Mouse (Mus musculus) neural tube, embryonic 13.5 days (tissue): ENCODE results near the gene Ifitm1. TPM values are rescaled to one million over a fixed set of nuclear protein-coding genes. Genes with fewer than 3 reads are reported as not detected.
"Not testable (repeated sequence)": the region's sequence is repeated elsewhere in the genome, so short reads cannot be mapped to it uniquely, and the experiment has no call there.

Experiments
- ATAC-seq: fragments of 200-750 bp; cut with Nextera tagmentation; 2 replicates; pipeline ENCODE4 v1.8.0; 2017; ENCODE audit warnings: low read depth, mild to moderate bottlenecking, moderate TSS enrichment, moderate library complexity
- H3K27ac ChIP-seq: fragments of 300-500 bp; sonication (generic); replicated peaks from 2 replicates; pipeline ENCODE4 v1.5.1; 2015; ENCODE audit warnings: moderate library complexity, mild to moderate bottlenecking, inconsistent platforms
- H3K27me3 ChIP-seq: fragments of 300-500 bp; sonication (generic); 2 replicates; pipeline ENCODE4 v1.6.1; 2015; ENCODE audit warnings: mild to moderate bottlenecking, inconsistent platforms
- H3K36me3 ChIP-seq: fragments of 300-500 bp; sonication (generic); 2 replicates; pipeline ENCODE4 v1.6.1; 2015; ENCODE audit warnings: mild to moderate bottlenecking, inconsistent platforms
- H3K4me1 ChIP-seq: fragments of 300-500 bp; sonication (generic); replicated peaks from 2 replicates; pipeline ENCODE4 v1.6.1; 2015; ENCODE audit warnings: inconsistent platforms
- H3K4me2 ChIP-seq: fragments of 300-500 bp; sonication (generic); 2 replicates; pipeline ENCODE4 v1.6.1; 2015; ENCODE audit warnings: inconsistent platforms, mild to moderate bottlenecking, moderate library complexity
- H3K4me3 ChIP-seq: fragments of 300-500 bp; sonication (generic); 2 replicates; pipeline ENCODE4 v1.5.1; 2015; ENCODE audit warnings: mild to moderate bottlenecking, inconsistent platforms
- H3K9ac ChIP-seq: fragments of 300-500 bp; sonication (generic); 2 replicates; pipeline ENCODE4 v1.6.1; 2015; ENCODE audit warnings: moderate library complexity, mild to moderate bottlenecking, inconsistent platforms
- H3K9me3 ChIP-seq: fragments of 300-500 bp; sonication (generic); 2 replicates; pipeline ENCODE4 v1.6.1; 2016; ENCODE audit warnings: inconsistent platforms
- WGBS: fragments of 180-500 bp; shearing (Covaris S2); methylation state at CpG from one replicate; pipeline ENCODE4 v1.1.7; 2015; 5-methylcytosine and 5-hydroxymethylcytosine counted together
- polyA plus RNA-seq: library from polyadenylated mRNA; unstranded; fragments of >200 nt; fragmentation: Nextera tagmentation; extraction: Ambion mirVana; gene quantifications from 2 replicates; pipeline ENCODE4 v1.2.1, GENCODE M21; 2015

Ifitm1 gene
- polyA plus RNA-seq, 1 experiment from 2014 or later: 20.3 TPM

GRCm38 (mm10) chr7:141008938-141009660 lies 42.1 kb downstream of the Ifitm1 start:
- Histone ChIP-seq H3K9ac (no peak overlapping the region), H3K4me3 (no peak overlapping the region), H3K9me3 (no peaks in the 10 kb centered on the region), H3K27ac (no peak overlapping the region), H3K27me3 (no peaks in the 10 kb centered on the region), H3K36me3 (no peaks in the 10 kb centered on the region), H3K4me1 (peaks cover 18% of the 10 kb centered on the region; the same call in 1 of the 2 replicates), H3K4me2 (peak overlapping the region; percentile 39)
- peak; percentile 67 for ATAC-seq
- WGBS: 8% methylated on average over 20 of the region's 20 CpGs

- Histone ChIP-seq H3K4me3 (no peak overlapping the region), H3K9ac (0 out of 2 replicates have a peak overlapping the region, but pooled peaks have one; percentile 5), H3K4me2 (peak overlapping the region; percentile 41), H3K4me1 (peaks cover 18% of the 10 kb centered on the region; the same call in 1 of the 2 replicates), H3K27me3 (no peaks in the 10 kb centered on the region), H3K27ac (no peak overlapping the region), H3K36me3 (no peaks in the 10 kb centered on the region), H3K9me3 (no peaks in the 10 kb centered on the region)
- no peak for ATAC-seq
- 92% methylated on average over 9 of the region's 9 CpGs for WGBS
Measured at GRCm38 (mm10) chr7:141009665-141010064, 42.6 kb downstream of the Ifitm1 start.

- Histone ChIP-seq H3K27me3 (no peaks in the 10 kb centered on the region), H3K4me2 (peak within 1 kb of the TSS; percentile 41), H3K4me1 (peaks cover 18% of the 10 kb centered on the region; the same call in 1 of the 2 replicates), H3K9ac (0 out of 2 replicates have a peak within 1 kb of the TSS, but pooled peaks have one; percentile 5), H3K27ac (no peak within 1 kb of the TSS), H3K4me3 (peak within 1 kb of the TSS; percentile 23), H3K9me3 (no peaks in the 10 kb centered on the region), H3K36me3 (no peaks in the 10 kb centered on the region)
- ATAC-seq: no peak
- WGBS: 33% methylated on average over 10 of the region's 10 CpGs
Measured at GRCm38 (mm10) chr7:141010593-141010992, 43.6 kb downstream of the Ifitm1 start, which contains the start of gene Ifitm3. Gene Ifitm3, minus strand, starts transcription at chr7:141010770.

GRCm38 (mm10) chr7:141011238-141011770 lies 44.3 kb downstream of the Ifitm1 start:
- 85% methylated on average over 7 of the region's 7 CpGs for WGBS
- no peaks in the 10 kb centered on the region for H3K9me3 ChIP-seq

GRCm38 (mm10) chr7:141016707-141017697 lies 50.0 kb downstream of the Ifitm1 start:
- Histone ChIP-seq H3K9me3 (no peaks in the 10 kb centered on the region), H3K36me3 (no peaks in the 10 kb centered on the region), H3K27ac (no peak overlapping the region), H3K9ac (no peak overlapping the region), H3K4me2 (no peak overlapping the region), H3K27me3 (no peaks in the 10 kb centered on the region), H3K4me1 (no peaks in the 10 kb centered on the region), H3K4me3 (no peak overlapping the region)
- WGBS: 85% methylated on average over 10 of the region's 10 CpGs
- no peak for ATAC-seq

More at GRCm38 (mm10) chr7:141011238-141011770, 44.3 kb downstream of the Ifitm1 start:
- peaks cover 18% of the 10 kb centered on the region; the same call in 1 of the 2 replicates for H3K4me1 ChIP-seq
- no peak overlapping the region for H3K9ac ChIP-seq
- ATAC-seq: no peak
- H3K4me2 ChIP-seq: no peak overlapping the region
- no peaks in the 10 kb centered on the region for H3K27me3 ChIP-seq
- no peaks in the 10 kb centered on the region for H3K36me3 ChIP-seq
- no peak overlapping the region for H3K4me3 ChIP-seq
- no peak overlapping the region for H3K27ac ChIP-seq

- not testable (repeated sequence) for H3K9ac ChIP-seq, H3K9me3 ChIP-seq, ATAC-seq, H3K4me2 ChIP-seq, H3K4me1 ChIP-seq, H3K27ac ChIP-seq, H3K27me3 ChIP-seq, H3K36me3 ChIP-seq, H3K4me3 ChIP-seq
- 97% methylated on average over 1 of the region's 1 CpGs for WGBS
Measured at GRCm38 (mm10) chr7:141017824-141018223, 50.8 kb downstream of the Ifitm1 start, which contains the start of gene Ifitm6. Gene Ifitm6, minus strand, starts transcription at chr7:141017924.

- Histone ChIP-seq H3K4me2 (no peak overlapping the region), H3K27ac (no peak overlapping the region), H3K9ac (no peak overlapping the region), H3K4me3 (no peak overlapping the region), H3K9me3 (no peaks in the 10 kb centered on the region), H3K36me3 (no peaks in the 10 kb centered on the region), H3K27me3 (no peaks in the 10 kb centered on the region), H3K4me1 (no peaks in the 10 kb centered on the region)
- ATAC-seq: no peak
- 88% methylated on average over 5 of the region's 5 CpGs for WGBS
Measured at GRCm38 (mm10) chr7:141019028-141019427, 52.0 kb downstream of the Ifitm1 start.

Other genes starting within 250 kb of the Ifitm1 start
- gene Cyp2e1, start 203.5 kb upstream of the Ifitm1 start, polyA plus RNA-seq: not detected in 2 replicates
- 0.13 and 0.41 TPM in 2 replicates for gene Syce1, start 179.4 kb upstream of the Ifitm1 start, polyA plus RNA-seq
- 21.5 and 24.8 TPM in 2 replicates for gene Zfp941, start 145.0 kb upstream of the Ifitm1 start, polyA plus RNA-seq
- gene Urah, start 132.2 kb upstream of the Ifitm1 start, polyA plus RNA-seq: not detected in 2 replicates
- gene Scgb1c1, start 121.7 kb upstream of the Ifitm1 start, polyA plus RNA-seq: not detected in 2 replicates
- not detected in 2 replicates for gene Odf3, start 119.4 kb upstream of the Ifitm1 start, polyA plus RNA-seq
- 1.4 TPM in 1 of 2 replicates, not detected in the other for gene Gm45785, start 110.9 kb upstream of the Ifitm1 start, polyA plus RNA-seq
- 99.1 and 107 TPM in 2 replicates for gene Ric8a, start 110.3 kb upstream of the Ifitm1 start, polyA plus RNA-seq
- gene Bet1l, start 109.6 kb upstream of the Ifitm1 start, polyA plus RNA-seq: 42.4 and 48.1 TPM in 2 replicates
- 258 and 283 TPM in 2 replicates for gene Psmd13, start 85.3 kb upstream of the Ifitm1 start, polyA plus RNA-seq
- 42.3 and 46.8 TPM in 2 replicates for gene Sirt3, start 84.9 kb upstream of the Ifitm1 start, polyA plus RNA-seq
- 0.91 TPM in 1 of 2 replicates, not detected in the other for gene Cox8b, start 66.8 kb upstream of the Ifitm1 start, polyA plus RNA-seq
- 0.10 and 0.18 TPM in 2 replicates for gene Nlrp6, start 46.3 kb upstream of the Ifitm1 start, polyA plus RNA-seq
- gene Pgghg, start 25.8 kb upstream of the Ifitm1 start, polyA plus RNA-seq: 7.6 and 8.2 TPM in 2 replicates
- gene Ifitm5, start 16.9 kb upstream of the Ifitm1 start, polyA plus RNA-seq: 1.4 and 2.1 TPM in 2 replicates
- gene Gm45717, start 11.3 kb upstream of the Ifitm1 start, polyA plus RNA-seq: not detected in 2 replicates
- 271 and 311 TPM in 2 replicates for gene Ifitm2, start 11.2 kb upstream of the Ifitm1 start, polyA plus RNA-seq
- gene Ifitm3, start 43.5 kb downstream of the Ifitm1 start, polyA plus RNA-seq: 35.9 and 40.0 TPM in 2 replicates
- gene Ifitm6, start 50.7 kb downstream of the Ifitm1 start, polyA plus RNA-seq: 0.63 and 0.81 TPM in 2 replicates
- gene Gm17387, start 61.9 kb downstream of the Ifitm1 start, polyA plus RNA-seq: not detected in 2 replicates
- gene B4galnt4, start 93.9 kb downstream of the Ifitm1 start, polyA plus RNA-seq: 39.2 and 41.0 TPM in 2 replicates
- 0.38 and 1.2 TPM in 2 replicates for gene Pkp3, start 111.0 kb downstream of the Ifitm1 start, polyA plus RNA-seq
- gene Sigirr, start 133.4 kb downstream of the Ifitm1 start, polyA plus RNA-seq: 1.5 and 3.5 TPM in 2 replicates
- 0.27 TPM in 1 of 2 replicates, not detected in the other for gene Ano9, start 150.6 kb downstream of the Ifitm1 start, polyA plus RNA-seq
- 63.5 and 77.7 TPM in 2 replicates for gene Ptdss2, start 155.2 kb downstream of the Ifitm1 start, polyA plus RNA-seq
- 52.4 and 57.5 TPM in 2 replicates for gene Rnh1, start 205.6 kb downstream of the Ifitm1 start, polyA plus RNA-seq
- gene Hras, start 226.8 kb downstream of the Ifitm1 start, polyA plus RNA-seq: 130 and 139 TPM in 2 replicates
- gene Lrrc56, start 226.9 kb downstream of the Ifitm1 start, polyA plus RNA-seq: 7.6 and 9.0 TPM in 2 replicates
- 1.3 and 1.5 TPM in 2 replicates for gene Lmntd2, start 246.9 kb downstream of the Ifitm1 start, polyA plus RNA-seq
- 29.8 and 31.7 TPM in 2 replicates for gene Rassf7, start 248.6 kb downstream of the Ifitm1 start, polyA plus RNA-seq